Mouse (Mus musculus) ovary, postnatal 14 days (tissue): ENCODE results near the gene Pemt.
A peak's percentile ranks its signal among the peaks of the same experiment; 100 is the strongest.

Experiments used
- DNase-seq: peaks from one replicate; pipeline ENCODE4 v3.0.0; 2022; ENCODE audit warnings: low spot score

The Pemt gene

DNA sequence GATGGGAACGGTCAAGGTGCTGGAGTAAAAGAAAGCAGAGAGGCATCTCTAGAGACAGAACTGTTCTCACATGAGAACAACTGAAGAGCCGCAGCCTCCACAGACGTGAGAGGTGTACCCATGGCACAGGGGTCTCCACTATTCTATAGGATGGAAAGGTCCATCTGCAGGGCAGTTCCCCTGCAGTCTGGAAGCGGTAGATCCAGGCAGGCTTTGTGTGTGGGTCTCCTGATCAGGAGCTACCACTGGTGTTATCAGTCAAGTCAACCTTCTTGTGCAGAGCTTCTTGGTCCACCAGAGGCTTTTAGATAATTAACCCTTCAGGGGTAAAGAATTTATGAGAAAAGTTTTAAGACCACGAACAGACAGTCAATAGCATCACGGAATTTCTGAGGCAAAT lies 10.2 kb upstream of the Pemt start:
- DNase-seq, result no peak

DNA sequence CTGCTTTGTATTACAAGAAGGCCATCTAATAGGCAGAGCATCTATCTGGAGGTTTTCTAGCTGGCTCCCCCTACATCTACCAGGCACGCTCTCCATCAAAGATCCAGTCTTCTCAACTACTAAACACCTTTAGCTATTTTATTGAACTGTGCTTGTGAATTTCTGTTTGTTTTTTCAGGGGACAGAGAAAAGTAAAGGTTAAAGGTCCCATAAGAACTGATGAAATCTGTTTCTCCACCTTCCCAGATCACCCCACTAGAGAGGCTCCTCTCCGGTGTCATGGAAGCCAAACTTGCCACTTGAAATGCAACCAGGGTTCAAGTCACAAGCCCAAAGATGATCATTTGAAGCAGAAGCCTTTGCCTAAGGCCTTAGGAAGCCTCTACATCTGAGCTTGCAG lies 2.6 kb upstream of the Pemt start:
- no peak for DNase-seq

DNA sequence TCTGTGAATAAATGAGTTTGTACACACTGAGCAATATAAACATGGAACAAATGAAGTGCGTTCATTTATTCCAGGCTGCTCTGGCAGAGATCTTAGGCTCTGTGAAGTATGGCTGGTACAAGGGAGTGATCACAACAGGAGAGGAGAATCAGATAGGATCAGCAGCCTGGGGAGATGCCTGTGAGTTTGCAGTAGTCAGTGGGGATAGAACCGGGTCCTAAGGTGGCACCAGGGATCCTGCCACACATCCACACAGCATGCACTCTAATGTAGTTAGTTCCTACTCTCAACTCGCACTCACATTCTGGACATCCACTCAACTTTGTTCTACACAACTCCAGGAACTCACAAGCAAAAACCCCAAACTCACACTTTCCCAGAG lies 622 bp downstream of the Pemt start:
- DNase-seq, result no peak

DNA sequence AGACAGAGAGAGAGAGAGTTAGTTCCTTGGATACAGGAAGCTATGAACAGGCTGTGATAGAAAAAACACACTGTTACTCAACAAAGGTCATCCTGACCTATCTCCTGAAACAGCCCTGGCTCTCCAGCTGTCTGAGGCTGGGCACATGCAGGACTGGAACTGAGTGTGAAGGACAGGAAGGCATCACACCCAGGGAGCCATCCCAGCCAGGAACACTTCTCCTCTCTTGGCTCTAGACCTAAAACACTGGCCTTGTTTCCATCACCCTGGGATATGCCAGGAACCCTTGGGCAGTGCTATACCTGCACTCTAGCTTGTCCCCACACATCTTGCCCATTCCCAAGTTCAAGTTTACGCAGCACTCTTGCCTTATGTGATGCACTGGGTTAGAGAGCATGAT lies 1.5 kb downstream of the Pemt start:
- DNase-seq, result no peak

GRCm38 (mm10) chr11:60042277-60042676 lies 4.0 kb downstream of the Pemt start:
- DNase-seq, result no peak

DNA sequence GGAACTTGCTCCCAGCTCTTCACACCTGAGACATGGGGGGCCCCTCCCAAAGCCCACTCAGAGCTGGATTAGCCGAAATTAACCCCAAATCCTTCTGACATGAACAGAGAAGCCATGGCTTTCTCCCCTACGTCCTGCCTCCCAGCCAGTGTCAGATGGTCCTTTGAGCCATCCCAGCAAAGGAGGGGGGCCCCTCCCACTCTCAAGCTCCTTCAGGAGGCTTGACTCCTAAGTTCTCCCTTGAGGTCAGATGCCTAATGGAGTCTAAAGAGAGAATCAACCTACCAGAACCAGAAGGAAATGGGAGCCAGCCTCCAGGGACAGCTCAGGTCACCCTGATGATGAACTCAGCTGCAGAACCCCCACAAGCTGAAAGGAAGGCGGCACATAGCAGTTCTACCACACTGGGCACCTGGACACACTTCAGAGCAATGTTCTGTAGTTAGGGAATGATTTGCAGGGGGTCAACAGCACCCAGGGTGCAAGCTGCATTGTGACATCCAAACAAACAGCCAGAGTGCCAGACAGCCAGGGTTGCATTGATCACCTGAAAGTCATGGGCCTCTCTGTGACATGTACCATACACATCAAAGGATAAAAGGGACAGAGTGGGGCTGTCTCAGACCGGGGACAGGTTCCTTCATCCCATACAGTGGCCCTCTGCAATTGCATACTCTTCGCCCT lies 9.6 kb downstream of the Pemt start:
- DNase-seq, result no peak

- no peak for DNase-seq
Observed at GRCm38 (mm10) chr11:60034911-60035400, 11.3 kb downstream of the Pemt start.

DNA sequence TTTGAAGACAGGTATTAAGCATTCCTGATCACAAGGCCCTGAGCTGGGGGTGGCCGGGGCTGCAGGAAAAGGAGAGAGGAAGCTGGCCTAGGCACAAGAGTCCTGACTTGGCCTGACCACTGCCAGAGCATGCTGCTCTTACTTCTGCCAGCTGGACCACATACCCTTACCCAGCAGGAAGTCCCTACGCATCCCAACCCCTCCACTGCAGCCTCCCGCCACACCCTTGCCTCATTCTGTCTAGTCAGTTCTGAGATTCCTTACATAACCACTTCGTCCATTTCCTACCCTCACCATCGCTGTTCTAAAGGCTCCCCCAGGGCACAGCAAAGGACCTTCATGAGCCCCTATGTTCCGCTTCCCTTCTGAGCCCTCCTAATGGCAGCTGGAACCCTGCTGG lies 12.0 kb downstream of the Pemt start:
- no peak for DNase-seq

GRCm38 (mm10) chr11:60032586-60033430 lies 13.5 kb downstream of the Pemt start:
- DNase-seq, result no peak

DNA sequence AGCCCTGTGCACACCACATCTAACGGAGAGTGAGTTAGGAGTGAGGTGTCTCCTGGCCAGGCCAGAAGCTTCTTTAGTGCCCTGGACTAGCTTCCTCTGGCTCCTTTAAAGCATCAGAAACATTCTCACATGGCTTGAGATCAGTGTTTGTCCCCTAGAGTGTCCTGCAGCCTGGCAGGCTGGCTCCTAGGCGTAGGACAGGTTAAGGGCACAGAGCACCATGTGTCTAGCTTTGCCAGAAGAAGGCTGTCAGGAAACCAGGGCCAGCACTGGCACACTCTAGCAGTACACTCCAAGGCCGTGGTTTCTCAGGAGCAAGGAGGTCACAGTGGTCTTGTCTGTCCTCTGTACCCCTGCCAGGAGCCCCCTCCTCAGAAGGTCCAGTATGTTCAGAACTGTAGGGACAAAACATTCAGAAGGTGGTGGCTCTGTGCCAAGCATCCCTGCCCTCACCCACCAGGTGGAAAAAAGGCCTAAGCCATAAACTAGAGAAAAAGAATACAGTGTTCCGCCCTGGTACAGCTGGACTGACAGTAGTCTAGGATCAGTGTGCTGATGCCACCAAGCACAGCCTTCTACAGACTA lies 15.4 kb downstream of the Pemt start:
- DNase-seq, result no peak

DNA sequence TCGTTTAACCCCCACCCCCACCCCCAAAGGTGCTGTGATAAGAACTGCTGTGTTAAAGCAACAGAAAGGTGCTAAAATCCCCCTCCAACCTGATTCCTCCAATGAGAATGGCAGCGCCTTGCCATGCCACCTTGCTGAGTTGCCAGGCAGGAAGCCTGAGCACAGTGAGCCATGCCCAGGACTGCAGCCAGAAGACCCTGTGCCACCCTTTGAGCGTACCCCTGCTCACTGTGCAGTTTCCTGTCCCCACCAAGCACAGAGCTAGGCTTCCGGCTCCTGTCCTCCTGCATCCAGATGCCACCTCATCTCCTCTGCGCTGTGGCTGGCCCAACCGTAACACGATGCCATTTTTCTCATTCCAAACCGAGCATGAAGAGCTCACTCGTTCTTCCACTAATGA lies 16.3 kb downstream of the Pemt start:
- DNase-seq, result no peak

- DNase-seq, result no peak
Observed at GRCm38 (mm10) chr11:60027913-60028875, 18.1 kb downstream of the Pemt start.

DNA sequence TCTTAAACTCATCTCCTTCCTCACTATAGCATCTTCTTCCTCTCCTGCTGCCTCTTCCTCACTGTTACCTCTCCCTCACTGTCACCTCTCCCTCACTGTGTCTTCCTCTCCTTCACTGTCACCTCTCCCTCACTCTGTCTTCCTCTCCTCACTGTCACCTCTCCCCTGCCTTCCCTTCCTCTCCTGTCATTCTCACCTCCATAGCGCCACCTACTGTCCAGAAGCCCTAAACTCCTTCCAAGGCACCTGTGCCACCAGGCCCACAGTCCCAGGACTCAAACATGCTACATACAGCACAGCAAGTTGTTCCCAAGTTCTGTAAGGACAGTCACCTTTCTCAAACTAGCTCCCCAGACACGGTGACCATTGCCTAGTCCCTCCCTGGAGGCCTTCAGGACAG lies 19.0 kb downstream of the Pemt start:
- DNase-seq, result peak; percentile 81

GRCm38 (mm10) chr11:60026166-60026565 lies 20.1 kb downstream of the Pemt start:
- no peak for DNase-seq

DNA sequence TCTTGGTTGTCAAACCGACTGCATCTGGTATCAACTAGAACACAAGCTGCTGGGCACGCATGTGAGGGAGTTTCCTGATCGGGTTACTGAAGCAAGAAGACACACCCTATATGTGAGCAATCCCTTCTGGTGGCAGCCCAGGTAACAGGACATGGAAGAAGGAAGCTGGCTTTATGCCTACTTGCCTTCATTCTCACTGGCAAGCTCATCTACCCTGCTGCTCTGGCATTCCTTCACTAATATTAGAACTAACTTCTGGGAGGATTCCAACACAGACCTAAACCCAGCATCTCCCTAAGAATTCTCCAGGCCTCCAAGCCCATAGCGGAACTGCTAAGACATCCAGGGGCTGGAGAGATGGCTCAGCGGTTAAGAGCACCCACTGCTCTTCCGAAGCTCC lies 25.1 kb downstream of the Pemt start:
- no peak for DNase-seq

DNA sequence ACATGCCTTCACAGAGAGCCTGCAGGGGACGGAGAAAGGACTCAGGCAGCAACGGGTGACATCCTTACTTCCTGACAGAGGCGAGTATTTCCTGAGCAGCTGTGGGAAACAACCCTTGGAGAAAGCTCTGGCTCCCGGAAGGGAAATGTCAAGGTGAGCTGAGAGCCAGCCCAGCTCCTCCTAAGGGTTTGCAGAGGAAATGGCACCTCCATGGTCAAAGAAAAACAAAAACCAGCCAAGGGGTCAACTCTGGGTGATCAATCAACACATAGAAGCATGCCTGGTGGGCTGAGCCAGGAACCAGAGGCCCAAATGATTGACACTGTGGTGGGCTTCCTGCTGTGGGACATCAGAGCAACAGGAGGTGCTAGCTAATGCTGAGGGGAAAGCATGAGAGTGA lies 29.6 kb downstream of the Pemt start:
- DNase-seq, result no peak

DNA sequence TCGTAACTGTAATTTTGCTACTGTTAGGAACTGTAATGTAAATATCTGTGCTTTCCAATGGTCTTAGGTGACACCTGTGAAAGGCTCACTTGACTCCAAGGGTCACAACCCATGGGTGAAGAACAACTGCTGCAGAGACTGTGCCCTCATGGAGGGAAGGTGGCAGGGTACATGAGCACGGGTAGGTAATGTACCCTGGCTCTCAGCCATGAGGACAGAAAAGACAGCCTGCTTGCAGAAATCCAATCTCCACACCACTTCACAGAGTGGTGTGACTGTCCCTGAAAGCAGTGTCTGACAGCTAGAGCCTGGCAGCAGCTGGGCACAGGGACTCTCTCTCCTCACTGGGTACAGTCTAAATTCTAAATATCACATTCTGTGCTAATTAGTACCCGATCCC lies 34.8 kb downstream of the Pemt start:
- DNase-seq, result no peak

- no peak for DNase-seq
Observed at GRCm38 (mm10) chr11:60009451-60009850, 36.8 kb downstream of the Pemt start.

DNA sequence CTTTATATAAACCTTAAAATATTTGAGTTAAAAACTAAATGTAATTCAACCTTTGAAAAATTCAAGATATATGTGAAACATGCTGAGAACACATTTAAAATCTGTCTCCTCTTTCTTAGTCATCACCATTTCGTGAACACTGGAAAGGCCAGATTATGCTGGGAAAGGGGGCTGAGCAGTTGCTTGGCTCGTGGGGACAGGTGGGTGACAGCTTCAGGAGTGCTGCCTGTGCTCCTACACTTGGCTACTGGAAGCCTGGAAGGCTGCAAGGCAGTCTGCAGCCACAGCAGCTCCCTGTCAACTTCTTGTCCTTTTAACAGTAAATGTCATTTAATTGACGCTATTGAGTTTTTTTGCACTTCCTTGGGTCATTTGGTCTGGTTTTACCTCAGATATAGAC lies 40.4 kb downstream of the Pemt start:
- no peak for DNase-seq

DNA sequence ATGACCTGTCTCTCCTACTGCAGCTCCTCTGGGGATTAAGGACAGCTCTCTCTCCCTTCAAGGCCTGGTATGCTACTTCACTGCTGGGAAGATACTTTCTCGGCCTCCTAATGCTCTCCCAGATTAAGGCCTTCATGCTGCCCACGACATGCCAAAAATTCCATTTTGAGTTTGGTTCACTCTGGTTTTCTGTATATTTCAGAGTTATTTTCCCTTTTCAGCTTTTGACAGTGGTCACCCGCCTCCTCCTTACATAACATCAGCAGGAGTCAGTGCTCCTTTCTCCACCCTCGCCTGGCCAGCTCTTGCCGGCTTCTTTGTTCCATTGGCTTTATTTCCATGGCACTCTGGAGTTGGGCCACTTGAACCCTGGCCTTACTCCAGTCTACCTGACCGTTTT lies 41.6 kb downstream of the Pemt start:
- no peak for DNase-seq

GRCm38 (mm10) chr11:60003811-60004210 lies 42.5 kb downstream of the Pemt start:
- DNase-seq, result no peak
